24 mouse cellular contexts compared by ENCODE assay signal in the genomic region with DNA sequence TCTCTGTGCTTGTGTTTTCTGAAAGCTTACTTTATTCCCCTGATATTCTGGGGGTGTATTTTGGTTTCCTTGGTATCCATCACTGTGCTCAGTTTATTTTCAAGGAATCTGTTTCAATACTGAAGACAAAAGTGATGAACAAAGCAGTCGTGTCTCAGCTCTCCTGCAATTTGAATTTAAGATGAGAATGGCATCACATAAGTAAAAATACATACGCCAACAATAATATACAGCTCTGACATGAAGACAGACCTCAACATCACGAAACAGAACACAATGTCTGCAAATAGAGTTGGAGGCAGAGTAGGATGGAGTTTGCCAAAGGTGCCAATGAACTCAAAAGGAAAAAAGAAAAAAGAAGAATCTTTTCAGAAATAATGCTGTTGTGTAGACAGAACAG.
DNase-seq lines count a peak whose midpoint lies in the region; TF ChIP-seq lines count a peak whose summit lies in the region.
"Had no signal": no experiment of that assay in that cellular context is flagged by ENCODE, and none has a peak within 500 bp of the region (broad histone marks: within the 10 kb centered on the region; RNA-seq: fewer than 3 reads in every experiment).

No protein-coding gene starts in this region.

- no peaks in the 10 kb centered on the region for H3K27me3 ChIP-seq in cerebellum, adult 2 months (ENCODE audit: control insufficient read depth, insufficient read depth, low read length)
- H3K27me3 ChIP-seq: CH12.LX; embryonic facial prominence, embryonic 13.5 days; forebrain, embryonic 12.5 days; forebrain, embryonic 15.5 days; hindbrain, embryonic 12.5 days; hindbrain, embryonic 15.5 days; Patski had no signal

- no peak for TF ChIP-seq CTCF in cerebellum, adult 2 months (IDR thresholded peaks at IDR 0.05; ENCODE audit: borderline replicate concordance, insufficient read depth, low read depth, low read length)

- 85% methylated on average over 3 of the region's 3 CpGs for WGBS in cerebellum, adult 2 months

- TF ChIP-seq POLR2A in cerebellum, adult 2 months (IDR thresholded peaks at IDR 0.05; ENCODE audit: borderline replicate concordance, insufficient read depth, low read length), result no peak

- no peak overlapping the region for H3K27ac ChIP-seq in cerebellum, adult 2 months (ENCODE audit: insufficient read depth, low read length)
- H3K27ac ChIP-seq: embryonic facial prominence, embryonic 10.5 days; embryonic facial prominence, embryonic 13.5 days; forebrain, embryonic 12.5 days; forebrain, embryonic 15.5 days; hindbrain, embryonic 12.5 days; hindbrain, embryonic 15.5 days had no signal

- no peaks in the 10 kb centered on the region for H3K4me1 ChIP-seq in cerebellum, adult 2 months (ENCODE audit: control insufficient read depth, insufficient read depth, low read length)
- H3K4me1 ChIP-seq: embryonic facial prominence, embryonic 10.5 days; embryonic facial prominence, embryonic 13.5 days; forebrain, embryonic 12.5 days; forebrain, embryonic 15.5 days; hindbrain, embryonic 12.5 days; hindbrain, embryonic 15.5 days had no signal

- H3K4me3 ChIP-seq in cerebellum, adult 2 months (replicated peaks; ENCODE audit: insufficient read depth, low read depth, low read length), result no peak overlapping the region
- H3K4me3 ChIP-seq: embryonic facial prominence, embryonic 10.5 days; embryonic facial prominence, embryonic 13.5 days; erythroblast, embryonic 14.5 days; forebrain, embryonic 12.5 days; forebrain, embryonic 15.5 days; hindbrain, embryonic 12.5 days; hindbrain, embryonic 15.5 days had no signal

- peak; percentile 48 to 54 for DNase-seq in frontal cortex, adult 2 months (ENCODE audit: extremely low spot score in 1 of 2, low spot score in 1 of 2)
- DNase-seq in frontal cortex, postnatal 14 days (ENCODE audit: low spot score in 2 of 2), result no peak
- peak; percentile 39 for DNase-seq in right cerebral cortex, adult 18-20 months
- no peak for DNase-seq in right cerebral cortex, adult 2 months (ENCODE audit: low spot score in 2 of 2)
- DNase-seq in telencephalon, adult 2 months (ENCODE audit: low read depth, low spot score), result peak; percentile 71
- DNase-seq in cerebellum, adult 2 months, result no peak
- DNase-seq: adrenal gland, adult 8-10 months; adrenal gland, postnatal 25 days; B cell, adult 2 months; cerebellum, adult 8-10 months; cerebellum, postnatal 10 days; cerebellum, postnatal 36 days; embryo, embryonic 11 days; gastrocnemius, postnatal 10 days; heart, adult 11 months had no signal

Comparison
In these comparisons a context has a peak if more than half of its experiments do, and no peak if none do; other contexts are left out.
1. DNase-seq: peak in frontal cortex, adult 2 months (2 of 2), right cerebral cortex, adult 18-20 months (single experiment) and telencephalon, adult 2 months (single experiment); none in frontal cortex, postnatal 14 days (0 of 2), right cerebral cortex, adult 2 months (0 of 2) and cerebellum, adult 2 months (0 of 2).